Mouse (Mus musculus) CD4-positive, CD25-positive, alpha-beta regulatory T cell (primary cell): Measurements from ENCODE around the gene Cwf19l2. TPM values are rescaled to one million over a fixed set of nuclear protein-coding genes. Genes with fewer than 3 reads are reported as not detected.

Experiments
- polyA plus RNA-seq: library from polyadenylated mRNA; unstranded; fragments of 100-300 nt; shearing (Covaris generic); gene quantifications from one replicate; pipeline ENCODE4 v1.2.1, GENCODE M21; 2017

Cwf19l2 gene
- polyA plus RNA-seq: 22.0 TPM

DNA sequence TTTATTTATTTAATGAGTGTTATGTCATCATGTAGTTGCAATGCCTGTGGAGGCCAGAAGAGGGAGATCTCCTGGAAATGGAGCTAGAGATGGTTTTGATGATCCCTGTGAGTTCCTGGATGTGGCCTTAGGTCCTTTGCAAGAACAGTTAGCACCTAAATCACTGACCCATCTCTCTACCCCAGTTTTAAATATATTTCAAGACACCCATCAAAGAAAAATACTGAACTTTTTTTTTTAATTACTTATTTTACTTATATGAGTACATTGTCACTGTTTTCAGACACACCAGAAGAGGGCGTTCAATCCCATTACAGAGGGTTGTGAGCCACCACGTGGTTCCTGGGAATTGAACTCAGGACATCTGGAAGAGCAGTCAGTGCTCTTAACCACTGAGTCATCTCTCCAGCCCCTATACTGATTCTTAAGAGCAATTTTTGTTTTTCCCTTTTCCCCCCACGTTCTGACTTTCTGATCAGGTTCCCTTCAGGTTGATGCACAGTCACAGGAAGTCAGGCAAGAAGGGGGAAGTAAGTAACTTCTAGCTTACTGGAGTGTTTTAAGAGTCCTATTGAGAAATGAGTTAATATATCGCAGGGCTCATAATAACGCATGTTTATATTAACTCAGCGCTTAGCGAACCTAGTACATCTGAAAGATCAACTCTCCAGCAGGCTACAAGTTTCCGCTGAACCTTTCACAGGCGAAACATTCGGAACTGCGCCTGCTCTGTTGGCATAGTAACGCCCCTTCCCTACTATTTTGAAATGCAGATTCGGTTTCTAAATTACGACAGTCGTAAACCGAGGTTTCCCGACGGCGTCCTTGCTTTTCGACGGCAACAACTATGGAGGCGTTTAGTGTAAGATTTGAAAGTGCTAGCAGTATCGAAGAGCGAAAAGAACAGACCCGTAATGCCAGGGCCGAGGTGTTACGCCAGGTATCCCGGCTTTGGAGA lies at the start of gene Cwf19l2:
Cwf19l2 (plus strand) TSS at position 342 of the 958 bp plus-strand sequence.

Other genes with a start within 250 kb of the Cwf19l2 start
- gene Alkbh8, start 68.5 kb upstream of the Cwf19l2 start, polyA plus RNA-seq: 17.2 TPM
- gene Gucy1a2, start 129.2 kb downstream of the Cwf19l2 start, polyA plus RNA-seq: 0.06 TPM